Mouse (Mus musculus): Measurements from ENCODE around the gene Ddr1. TPM values are rescaled to one million over a fixed set of nuclear protein-coding genes. Genes with fewer than 3 reads are reported as not detected.
"Not testable (repeated sequence)": the region's sequence is repeated elsewhere in the genome, so short reads cannot be mapped to it uniquely, and the experiment has no call there.

Gene Ddr1
- total RNA-seq (2021) = 10 to 100 TPM; 33.7 to 39.6 TPM
- long read RNA-seq, experiment 1, transcript Ddr1-204 (18 exons, 3,769 nt) = major isoform, 6 of 31 reads
- long read RNA-seq, experiment 1, partial matches to known transcripts = 15 of 31 reads
- long read RNA-seq, experiment 1, other reads (novel, unspliced or antisense) = 9 of 31 reads
- long read RNA-seq, experiment 2, partial matches to known transcripts = 14 of 34 reads
- long read RNA-seq, experiment 2, other reads (novel, unspliced or antisense) = 12 of 34 reads

DNA sequence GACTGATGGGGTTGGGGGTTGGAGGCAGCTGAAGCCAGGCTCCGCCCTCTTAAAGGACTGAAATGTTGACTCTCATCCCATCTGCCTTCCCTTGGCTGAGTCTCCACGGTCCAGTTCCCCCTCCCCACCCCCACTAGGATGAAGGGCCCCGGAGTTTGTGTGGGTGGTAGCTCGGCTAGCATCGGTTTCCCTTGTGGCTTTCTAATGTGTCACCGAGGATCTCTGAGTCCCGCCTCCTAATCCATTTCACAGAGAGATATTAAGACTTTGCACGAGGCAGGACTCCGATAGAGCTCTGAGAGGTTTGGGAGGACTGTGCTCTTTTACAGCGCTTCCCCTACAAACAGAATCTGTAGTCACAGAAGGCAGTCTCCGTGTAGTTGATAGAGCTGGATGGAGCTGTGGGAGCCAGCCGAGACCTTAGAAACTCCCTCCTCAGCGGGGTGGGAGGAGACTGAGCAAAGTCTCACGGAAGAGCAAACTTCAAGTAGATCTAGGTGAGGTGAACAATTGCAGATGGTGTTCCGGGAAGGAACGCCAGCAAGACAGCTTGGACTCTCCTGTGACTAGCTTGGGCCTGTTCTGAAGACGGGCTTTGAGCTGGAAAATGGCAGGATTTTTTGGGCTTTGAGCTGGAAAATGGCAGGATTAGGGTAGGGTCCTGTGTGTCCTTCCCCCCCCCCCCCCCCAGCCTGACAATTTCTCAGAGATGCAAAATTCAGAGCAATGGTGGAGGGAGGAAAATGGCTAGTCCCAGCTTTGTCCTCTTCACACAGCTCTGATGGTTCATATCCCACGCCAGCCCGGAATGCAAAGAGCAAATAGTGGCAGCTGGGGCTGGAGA is at the start of gene Ddr1:
Gene Ddr1, minus strand, starts transcription at position 1 of the 844 bp plus-strand sequence.
- DNase-seq = peak; percentile 31

DNA sequence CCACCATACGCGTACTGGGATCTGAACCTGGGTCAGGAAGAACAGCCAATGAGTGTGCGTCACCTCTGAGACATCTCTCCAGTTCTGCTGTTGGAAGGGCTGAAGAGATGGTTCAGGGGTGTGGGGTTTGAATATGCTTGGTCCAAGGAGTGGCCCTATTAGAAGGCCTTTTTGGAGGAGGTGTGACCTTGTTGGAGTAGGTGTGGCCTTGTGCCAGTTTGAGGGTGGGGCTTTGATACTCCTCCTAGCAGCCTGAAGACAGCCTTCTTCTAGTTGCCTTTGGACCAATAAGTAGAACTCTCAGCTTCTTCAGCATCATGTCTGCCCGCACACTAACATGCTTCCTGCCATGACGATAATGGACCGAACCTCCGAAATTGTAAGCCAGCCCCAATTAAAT is 49.2 kb upstream of the Ddr1 start:
- no peak for DNase-seq

DNA sequence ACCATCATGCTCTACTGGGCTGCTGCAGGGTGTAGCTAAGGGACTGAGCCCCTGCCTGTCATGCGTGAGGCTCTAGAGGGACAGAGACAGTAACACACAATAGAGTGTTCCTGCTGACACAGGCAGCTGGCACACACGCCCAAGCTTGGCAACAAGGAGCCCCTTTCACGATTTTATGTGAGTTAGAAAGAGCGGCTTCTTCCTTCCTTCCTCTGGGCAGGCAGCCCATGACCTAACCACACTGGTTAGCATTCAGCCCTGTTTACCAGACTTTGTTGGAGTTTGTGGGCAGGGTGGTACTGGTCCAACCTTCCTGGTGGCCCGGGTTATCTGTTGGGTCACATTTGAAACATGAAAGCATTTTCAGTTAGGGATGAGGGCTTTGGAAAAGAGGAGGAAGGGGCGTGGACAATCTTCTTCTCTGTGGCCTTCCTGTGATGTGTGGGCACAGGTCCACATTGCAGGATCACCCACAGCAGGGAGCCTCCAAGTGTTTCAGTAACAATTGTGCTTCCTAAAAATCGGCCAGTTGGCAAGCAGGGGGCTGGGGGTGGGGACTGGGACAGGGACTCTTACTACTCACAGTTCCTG is 47.9 kb upstream of the Ddr1 start:
- DNase-seq = no peak

DNA sequence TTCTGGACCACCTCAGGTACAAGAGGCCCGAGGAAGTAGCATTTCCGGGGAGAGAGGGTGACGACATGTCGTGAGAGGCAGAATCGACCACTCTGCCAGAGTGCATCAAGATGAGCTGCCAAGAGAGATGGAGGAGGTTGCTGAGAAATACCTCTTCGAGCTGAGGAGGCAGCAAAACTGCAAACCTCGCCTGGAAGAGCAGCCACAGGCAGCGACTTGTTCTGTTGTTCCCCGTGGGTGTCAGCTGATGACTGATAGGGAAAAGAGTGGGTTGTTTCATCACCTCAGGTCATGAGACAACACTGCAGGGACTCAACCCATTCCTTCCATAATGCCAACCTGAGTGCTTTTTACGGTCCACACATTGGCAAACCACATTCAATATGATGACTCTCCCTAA is 45.3 kb upstream of the Ddr1 start:
- DNase-seq = no peak

DNA sequence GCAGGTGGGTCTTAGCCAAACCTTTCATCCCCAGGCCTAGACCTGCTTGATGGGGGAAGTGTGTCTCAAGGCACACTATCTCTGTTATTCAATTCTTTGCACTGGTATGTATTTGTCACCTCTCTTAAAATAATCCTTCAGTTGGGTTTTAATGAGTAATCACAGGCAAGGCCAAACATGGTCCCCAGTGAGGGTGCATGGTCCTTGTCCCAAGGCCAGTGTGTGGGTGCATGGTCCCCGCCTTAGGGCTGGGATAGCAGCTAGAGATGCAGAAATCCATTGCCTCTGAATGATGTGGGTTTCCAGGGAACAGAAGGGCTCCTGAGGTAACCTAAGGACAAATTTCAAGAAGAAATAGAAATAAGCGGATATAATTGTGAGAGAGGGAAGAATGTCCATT is 39.9 kb upstream of the Ddr1 start:
- peak; percentile 41 for DNase-seq

DNA sequence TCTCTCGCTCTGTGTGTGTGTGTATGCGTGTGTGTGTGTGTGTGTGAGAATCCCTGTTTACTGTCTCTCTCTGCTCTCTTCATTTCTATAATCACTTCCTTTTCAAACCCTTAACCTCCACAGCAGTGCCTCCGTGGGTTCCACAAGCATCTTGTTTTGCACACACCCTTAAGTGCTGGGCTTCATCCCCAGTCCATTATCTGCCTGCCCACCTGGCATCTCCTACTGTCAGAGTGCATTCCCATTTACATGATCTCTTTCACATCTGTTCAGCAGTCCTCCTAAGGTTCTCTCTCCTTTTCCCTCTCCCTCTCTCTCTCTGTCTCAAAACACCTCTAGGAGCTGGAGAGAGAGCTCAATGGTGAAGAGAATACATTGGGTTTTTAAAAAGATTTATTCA is 38.5 kb upstream of the Ddr1 start:
- no peak for DNase-seq

DNA sequence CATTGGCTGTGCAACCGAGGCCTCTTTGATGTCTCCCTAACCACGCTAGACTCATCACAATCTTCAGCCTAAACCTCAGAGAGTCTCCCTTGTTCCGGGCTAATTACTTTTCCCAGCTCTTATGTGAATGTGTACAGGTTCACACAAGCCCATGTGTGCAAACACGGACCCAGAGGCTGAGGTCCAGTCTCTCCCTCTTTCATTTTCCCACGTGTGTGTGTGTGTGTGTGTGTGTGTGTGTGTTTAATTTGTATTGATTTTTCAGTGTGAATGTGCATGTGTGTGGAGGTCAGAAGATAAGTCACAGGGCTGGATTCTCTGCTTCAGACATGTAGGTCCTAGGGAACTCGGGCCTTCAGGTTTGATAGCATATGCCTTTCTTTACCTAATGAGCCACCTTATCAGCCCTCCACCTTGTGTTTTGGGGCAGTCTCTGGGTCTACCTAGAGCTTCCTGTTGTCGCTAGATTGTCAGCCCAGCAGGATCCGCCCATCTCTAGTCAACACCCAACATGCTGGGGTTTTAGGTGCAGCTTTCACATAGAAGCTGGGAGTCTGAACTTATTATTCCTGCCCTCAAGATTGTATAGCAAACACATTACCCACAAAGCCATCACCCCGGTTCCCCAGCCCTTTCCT is 37.3 kb upstream of the Ddr1 start:
- no peak for DNase-seq

DNA sequence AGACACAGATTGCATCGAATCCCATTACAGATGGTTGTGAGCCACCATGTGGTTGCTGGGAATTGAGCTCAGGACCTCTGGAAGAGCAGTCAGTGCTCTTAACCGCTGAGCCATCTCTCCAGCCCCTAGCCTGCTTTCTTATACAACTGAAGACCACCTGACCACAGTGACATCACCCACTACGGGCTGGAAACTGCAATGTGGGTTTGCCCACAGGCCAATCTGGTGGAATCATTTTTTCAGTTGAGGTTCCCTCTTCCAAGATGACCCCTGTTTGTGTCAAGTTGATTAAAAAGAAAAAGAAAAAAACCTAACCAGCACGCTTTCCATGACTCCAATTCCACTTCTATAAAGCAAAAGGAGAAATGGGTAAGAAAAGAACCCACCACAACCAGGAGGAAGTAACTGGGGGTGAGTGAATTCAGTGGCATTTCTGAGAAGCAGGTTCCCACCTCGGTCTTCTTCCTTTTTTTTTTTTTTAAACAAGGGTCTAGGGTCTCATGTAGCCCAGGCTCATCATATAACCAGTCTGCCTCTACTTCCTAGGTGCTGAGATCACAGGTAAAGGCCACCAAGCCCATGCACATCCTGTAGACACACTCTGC is 36.0 kb upstream of the Ddr1 start:
- DNase-seq = no peak

DNA sequence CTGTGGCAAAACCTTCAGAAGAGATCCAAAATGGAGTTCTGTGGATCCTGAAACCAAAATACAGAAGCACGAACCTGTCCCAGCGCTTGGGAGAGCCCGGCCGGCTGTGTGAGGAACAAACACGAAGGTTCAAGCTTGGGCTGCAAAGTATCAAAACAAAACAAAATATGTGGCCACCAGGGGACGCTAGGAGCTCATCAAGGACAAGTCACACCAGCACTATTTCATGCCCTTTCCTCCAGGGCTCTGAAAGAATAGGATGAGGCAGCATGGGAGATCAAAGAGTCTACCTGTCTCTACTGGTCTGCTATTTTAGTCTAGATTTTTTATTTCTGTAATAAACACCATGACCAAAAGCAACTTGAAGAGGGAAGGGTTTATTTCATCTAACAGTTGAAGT is 35.3 kb upstream of the Ddr1 start:
- DNase-seq = peak; percentile 95

DNA sequence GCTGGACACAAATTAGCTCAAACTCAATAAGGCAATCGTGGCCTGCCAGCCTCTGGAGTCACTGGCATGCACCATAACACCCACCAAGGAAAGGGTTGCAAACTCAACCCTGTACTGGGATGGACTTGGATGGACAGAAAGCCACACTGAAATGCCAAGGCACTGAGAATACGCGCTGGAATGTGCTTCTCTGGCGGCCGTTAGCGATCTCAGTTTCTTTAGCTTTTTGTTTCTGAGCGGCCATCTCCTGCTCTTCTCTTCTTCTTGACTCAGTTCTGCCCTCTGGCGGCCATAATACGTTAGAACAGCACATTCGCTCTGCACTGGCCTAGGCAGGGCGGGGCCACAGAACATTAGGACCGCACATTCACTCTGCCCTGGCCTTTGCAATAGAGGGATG is 33.3 kb upstream of the Ddr1 start:
- DNase-seq = peak; percentile 85

DNA sequence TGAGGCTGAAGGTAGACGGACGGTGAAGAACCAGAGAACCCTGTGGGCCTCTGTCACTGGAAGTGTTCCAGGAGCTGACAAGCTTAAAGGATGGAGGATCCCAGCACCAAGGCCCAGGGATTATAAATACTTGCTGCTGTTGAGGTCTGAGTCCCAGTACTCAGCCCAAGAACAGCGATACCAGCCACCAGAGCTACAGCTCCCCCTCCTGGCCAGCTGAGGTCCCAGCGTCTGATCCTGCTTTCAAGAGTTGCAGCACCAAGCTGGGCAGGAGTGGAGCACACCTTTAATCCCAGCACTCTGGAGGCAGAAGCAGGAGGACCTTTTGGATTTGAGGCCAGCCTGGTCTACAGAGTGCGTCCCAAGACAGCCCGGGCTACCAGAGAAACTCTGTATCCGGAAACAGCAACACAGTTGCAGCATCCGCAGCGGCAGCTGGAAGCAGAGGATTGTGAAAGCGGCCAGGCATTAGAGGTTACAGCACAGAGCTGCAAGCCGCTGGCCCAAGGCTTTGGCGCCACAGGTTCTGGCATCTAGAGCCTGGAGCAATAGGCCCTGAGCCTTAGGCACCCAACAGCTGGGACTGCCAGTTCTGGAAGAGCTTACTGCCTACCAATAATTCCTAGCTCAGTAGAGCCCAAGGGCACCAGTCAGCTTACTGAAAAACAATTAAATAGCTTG is 32.0 kb upstream of the Ddr1 start:
- peak; percentile 88 for DNase-seq

DNA sequence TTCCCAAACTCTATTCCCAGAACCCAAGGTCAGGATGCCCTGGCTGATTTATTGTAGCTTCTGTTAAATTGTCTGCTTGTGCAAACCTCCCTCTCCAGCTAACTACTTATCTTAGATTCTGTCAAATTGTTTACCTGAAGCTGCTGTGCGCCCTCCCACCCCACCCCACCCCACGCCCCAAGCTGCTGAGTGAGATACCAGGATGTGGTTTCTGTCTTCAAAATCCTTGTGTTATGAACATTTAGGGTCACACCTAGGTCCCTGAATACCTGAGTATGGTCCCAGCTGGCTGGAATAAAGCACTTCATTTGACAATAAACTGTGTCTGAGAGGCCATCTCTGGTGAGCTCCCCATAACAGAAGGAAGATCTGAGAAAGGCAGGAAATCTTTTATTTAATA is 30.1 kb upstream of the Ddr1 start:
- no peak for DNase-seq

DNA sequence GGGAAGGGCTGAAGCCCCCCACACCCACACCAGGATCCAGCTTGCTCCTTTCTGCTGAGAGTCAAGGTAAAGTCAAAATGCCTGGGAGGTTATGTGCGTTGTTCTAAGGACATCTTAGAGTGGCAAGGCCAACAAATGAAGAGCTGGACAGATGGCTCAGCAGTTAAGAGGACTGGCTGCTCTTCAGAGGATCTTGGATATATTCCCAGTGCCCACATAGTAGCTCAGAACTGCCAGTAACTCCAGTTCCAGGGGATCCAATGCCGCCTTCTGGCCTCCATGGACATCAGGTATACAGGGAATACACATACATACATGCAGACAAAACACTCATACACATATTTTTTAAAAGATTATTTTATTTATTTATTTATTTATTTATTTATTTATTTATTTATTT is 29.0 kb upstream of the Ddr1 start:
- no peak for DNase-seq

DNA sequence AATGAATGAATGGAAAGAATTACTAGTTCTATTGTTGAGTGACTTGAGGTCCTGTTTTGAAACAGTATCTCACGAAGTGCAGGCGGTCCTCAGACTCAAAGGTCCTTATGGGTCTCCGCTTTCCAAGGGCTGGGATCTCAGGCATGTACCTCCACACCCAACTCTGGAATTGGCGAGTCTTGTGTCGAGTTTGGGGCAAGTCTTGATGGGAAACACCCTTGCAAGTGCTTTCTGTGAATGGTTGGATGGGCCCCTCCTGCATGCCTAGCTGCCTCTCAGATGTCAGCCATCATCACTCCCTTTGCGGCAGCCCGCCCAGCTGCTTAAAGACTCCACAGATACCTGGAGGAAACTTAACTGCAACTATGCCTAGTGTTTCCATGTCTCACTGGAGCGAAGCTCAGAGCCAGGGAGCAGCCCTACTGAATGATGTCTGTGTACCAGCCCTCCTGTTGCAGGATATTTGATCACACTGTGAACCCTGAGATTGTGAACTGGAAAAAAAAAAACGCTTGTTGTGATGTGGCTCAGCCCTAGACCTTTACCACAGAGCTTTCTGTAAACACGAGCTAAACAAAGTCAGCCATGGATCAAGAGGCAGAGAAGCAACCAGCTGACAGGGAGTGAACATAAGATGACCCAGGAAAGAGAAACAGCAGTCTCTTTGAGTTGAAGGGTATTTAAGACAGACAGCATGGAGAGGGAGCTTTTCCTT is 27.2 kb upstream of the Ddr1 start:
- no peak for DNase-seq

DNA sequence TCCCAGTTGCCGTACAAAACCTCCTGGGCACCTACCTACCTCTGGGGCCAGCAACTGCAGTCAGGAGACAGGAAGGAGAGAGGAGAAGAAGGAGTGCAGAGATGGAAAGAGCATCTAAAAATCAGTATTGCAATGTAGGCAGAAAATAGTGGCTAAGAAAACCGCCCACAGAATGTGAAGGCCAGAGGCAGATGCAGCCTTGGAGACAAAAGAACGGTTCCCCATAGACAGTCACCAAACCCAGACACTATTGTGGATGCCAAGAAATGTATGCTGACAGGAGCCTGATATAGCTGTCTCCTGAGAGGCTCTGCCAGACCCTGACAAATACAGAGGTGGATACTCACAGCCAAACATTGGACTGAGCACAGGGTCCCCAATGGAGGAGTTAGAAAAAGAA is 25.7 kb upstream of the Ddr1 start:
- not testable (repeated sequence) for DNase-seq

DNA sequence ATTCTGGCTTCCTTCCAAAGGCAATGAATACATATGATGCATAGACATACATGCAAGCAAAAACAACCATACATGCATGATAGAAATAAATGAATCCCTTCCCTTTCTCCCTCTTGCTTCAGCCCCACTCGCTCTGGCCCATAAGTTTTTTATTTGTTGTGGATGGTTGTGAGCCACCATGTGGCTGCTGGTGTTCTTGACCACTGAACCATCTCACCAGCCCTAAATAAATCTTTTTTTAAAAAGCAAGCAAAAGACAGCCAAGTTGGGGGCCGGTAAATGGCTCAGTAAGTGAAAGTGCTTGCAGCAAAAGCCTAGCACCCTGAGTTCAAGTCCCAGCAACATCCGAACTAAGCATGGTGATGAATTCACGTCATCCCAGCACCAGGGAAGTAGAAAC is 24.4 kb upstream of the Ddr1 start:
- DNase-seq = no peak

DNA sequence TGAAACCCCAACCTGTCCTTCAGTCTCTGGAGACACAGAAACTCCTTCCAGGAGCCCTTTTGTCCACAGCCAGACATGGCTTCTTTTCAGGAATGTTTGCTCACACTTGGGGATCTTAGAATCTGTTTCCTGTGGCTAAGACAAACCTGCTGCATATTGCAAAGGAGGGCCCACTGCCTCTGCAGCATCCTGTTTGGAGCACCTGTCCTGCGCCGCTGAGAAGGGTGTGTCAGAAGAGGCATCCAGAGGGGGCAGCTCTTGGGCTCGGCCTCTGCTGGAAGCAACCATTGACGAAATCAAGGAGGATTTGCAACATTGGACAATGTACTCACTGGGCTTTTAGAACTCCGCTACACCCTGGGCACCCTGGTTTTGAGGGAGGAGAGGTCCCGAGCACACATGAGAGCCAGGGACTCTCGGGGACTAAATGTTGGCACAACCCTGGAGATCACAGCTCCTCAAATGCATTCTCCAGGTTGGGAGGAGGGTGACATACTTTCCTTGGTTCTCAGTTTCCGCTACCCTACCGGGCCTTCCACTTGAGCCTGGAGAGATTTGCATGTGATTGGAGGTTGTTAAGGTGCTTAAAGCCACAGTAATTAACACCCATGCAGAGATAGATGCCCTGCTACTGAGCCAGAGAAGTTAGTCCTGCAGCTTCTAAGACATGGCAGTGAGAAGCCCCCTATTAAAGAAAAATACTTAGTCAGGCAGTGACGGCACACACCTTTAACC is 23.2 kb upstream of the Ddr1 start:
- no peak for DNase-seq

DNA sequence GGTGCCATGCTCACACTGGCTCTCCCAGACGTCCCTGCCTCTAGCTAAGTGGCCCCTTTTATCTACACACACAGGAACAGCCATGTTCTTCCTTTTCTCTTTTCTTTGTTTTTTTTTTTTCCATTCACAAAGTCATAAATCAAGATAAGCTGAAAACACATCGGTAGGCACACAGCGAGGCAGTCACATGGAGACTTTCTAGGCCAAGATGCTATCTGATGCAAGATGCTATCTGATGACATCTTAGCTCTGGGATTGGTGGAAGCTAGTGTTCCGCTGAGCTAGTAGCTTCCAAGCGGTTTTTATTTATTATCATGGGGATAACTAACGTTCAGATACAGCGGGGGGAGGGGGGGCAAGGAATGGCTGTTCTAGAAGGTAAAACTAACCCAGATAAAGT is 22.6 kb upstream of the Ddr1 start:
- no peak for DNase-seq

DNA sequence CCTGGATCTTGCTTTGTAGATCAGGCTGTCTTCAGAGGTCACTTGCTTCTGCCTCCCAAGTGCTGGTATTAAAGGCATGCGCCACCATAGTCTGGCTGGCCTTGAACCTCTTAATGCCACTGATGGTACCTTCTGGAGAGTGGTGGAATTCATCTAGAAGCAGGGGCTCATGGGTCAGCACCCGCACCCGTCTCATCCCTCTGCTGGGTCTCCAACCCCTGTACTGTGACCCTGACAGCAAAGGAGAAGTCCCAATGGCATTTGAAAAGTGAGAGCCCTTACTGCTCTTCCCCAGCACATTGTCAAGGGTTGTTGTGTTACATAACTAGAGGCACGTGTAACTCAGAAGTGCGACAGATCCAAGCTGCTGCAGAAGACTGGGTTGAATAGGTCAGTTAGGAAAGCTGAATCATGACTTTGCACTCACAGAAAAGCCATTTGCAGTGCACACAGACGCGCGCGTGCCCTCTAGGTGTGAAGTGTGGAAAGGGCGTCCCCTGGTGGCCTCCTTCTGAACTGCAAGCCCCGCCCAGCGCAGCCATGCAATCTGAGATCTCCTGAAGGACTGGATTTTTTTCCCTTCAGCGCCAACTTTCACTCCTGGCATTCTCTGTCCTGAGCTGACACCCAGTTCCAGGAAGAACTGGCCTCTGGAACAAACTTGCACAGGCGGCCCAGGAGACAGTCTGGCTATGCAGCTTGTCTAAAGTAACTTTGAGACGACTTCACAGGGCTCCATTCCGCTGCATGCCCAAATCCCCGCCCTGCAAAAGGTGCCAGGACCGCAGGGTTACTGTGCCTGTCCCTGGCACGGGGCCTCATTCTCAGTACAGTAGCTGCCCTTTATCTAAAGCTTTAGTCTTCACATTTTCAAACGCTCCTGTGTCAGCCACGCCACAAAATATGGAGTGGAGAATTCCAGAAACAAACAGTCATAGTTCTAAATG is 21.1 kb upstream of the Ddr1 start:
- DNase-seq = peak; percentile 97
